Mouse (Mus musculus) embryo, embryonic 11.5 days (tissue): ENCODE results near the gene Olfr279.

Source experiments
- DNase-seq: peaks from one replicate; pipeline ENCODE4 v3.0.0-alpha.2; 2012; ENCODE audit warnings: low read depth, low spot score

Olfr279 gene

GRCm38 (mm10) chr15:98492102-98492501 lies at the start of gene Olfr279:
Gene Olfr279 (plus strand): TSS chr15:98492402.
- no peak for DNase-seq

GRCm38 (mm10) chr15:98444561-98444960 lies 47.6 kb upstream of the Olfr279 start:
- no peak for DNase-seq

- no peak for DNase-seq
Observed at GRCm38 (mm10) chr15:98448521-98448920, 43.7 kb upstream of the Olfr279 start.

- no peak for DNase-seq
Observed at GRCm38 (mm10) chr15:98452288-98452687, 39.9 kb upstream of the Olfr279 start, which contains the start of gene Olfr281. Gene Olfr281 (plus strand): TSS chr15:98452588.

- no peak for DNase-seq
Observed at GRCm38 (mm10) chr15:98469596-98469995, 22.6 kb upstream of the Olfr279 start, which contains the start of gene OR5BS1P. Gene OR5BS1P (plus strand): TSS chr15:98469896.

- no peak for DNase-seq
Observed at GRCm38 (mm10) chr15:98471539-98471938, 20.7 kb upstream of the Olfr279 start.

GRCm38 (mm10) chr15:98474958-98475357 lies 17.2 kb upstream of the Olfr279 start:
- DNase-seq = no peak

GRCm38 (mm10) chr15:98475382-98475781 lies 16.8 kb upstream of the Olfr279 start:
- no peak for DNase-seq

GRCm38 (mm10) chr15:98476281-98476680 lies 15.9 kb upstream of the Olfr279 start:
- DNase-seq = no peak

- no peak for DNase-seq
Observed at GRCm38 (mm10) chr15:98479568-98480102, 12.6 kb upstream of the Olfr279 start.

- DNase-seq = no peak
Observed at GRCm38 (mm10) chr15:98482701-98483100, 9.5 kb upstream of the Olfr279 start, which contains the start of gene Lalba. Gene Lalba (minus strand): TSS chr15:98482721.

- no peak for DNase-seq
Observed at GRCm38 (mm10) chr15:98483907-98484886, 8.0 kb upstream of the Olfr279 start.

- no peak for DNase-seq
Observed at GRCm38 (mm10) chr15:98486433-98487021, 5.7 kb upstream of the Olfr279 start.

GRCm38 (mm10) chr15:98491332-98491731 lies 870 bp upstream of the Olfr279 start:
- no peak for DNase-seq

- no peak for DNase-seq
Observed at GRCm38 (mm10) chr15:98497631-98498030, 5.4 kb downstream of the Olfr279 start.

GRCm38 (mm10) chr15:98503317-98503716 lies 11.1 kb downstream of the Olfr279 start:
- DNase-seq = no peak

GRCm38 (mm10) chr15:98504514-98504913 lies 12.3 kb downstream of the Olfr279 start:
- peak; percentile 51 for DNase-seq

GRCm38 (mm10) chr15:98506253-98506957 lies 14.2 kb downstream of the Olfr279 start:
- DNase-seq = no peak

- no peak for DNase-seq
Observed at GRCm38 (mm10) chr15:98507321-98507720, 15.1 kb downstream of the Olfr279 start.

- DNase-seq = no peak
Observed at GRCm38 (mm10) chr15:98509387-98509786, 17.2 kb downstream of the Olfr279 start.
